Mouse (Mus musculus): ENCODE measurements around the gene Ap1m1. TPM values are rescaled to one million over a fixed set of nuclear protein-coding genes. Genes with fewer than 3 reads are reported as not detected.

Ap1m1 gene
- polyA plus RNA-seq, 1 experiment: 47.4 TPM

DNA sequence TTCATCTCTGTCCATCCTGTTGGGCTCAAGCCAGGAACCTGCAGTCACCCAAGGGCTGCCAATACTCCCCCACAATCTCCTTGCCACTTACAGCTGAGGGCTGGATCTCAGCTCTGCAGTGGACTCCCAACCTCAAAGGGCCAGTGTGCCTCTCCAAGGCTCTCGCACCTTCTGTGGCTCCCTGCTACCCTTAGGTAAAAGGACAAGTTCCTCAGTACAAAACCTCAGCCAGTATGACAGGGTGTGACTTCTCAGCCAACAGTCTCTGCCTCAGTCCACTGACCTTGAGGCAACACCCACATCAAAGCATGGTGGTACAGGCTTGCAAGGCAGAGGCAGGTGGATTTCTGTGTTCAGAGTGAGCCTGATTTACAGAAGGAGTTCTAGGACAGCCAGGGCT lies 28.0 kb upstream of the Ap1m1 start:
- Histone ChIP-seq H3K36me3 (ENCODE audit: control insufficient read depth, insufficient read depth, low read length) (no peaks in the 10 kb centered on the region), H3K4me3 (ENCODE audit: low read depth, low read length) (no peak overlapping the region), H3K4me1 (ENCODE audit: control insufficient read depth, insufficient read depth, insufficient read length, low read length) (peaks cover 10% of the 10 kb centered on the region; the same call in 1 of the 2 replicates), H3K27ac (ENCODE audit: insufficient read depth, low read depth, low read length) (no peak overlapping the region), H3K27me3 (ENCODE audit: control insufficient read depth, insufficient read depth, low read length) (no peaks in the 10 kb centered on the region)
- WGBS: 68% methylated on average over 1 of the region's 1 CpGs
- TF ChIP-seq CTCF (IDR thresholded peaks at IDR 0.05; ENCODE audit: extremely low read depth, insufficient read length, insufficient replicate concordance, low read depth, low read length) (no peak), POLR2A (IDR thresholded peaks at IDR 0.05; ENCODE audit: low read depth, low read length) (no peak)

DNA sequence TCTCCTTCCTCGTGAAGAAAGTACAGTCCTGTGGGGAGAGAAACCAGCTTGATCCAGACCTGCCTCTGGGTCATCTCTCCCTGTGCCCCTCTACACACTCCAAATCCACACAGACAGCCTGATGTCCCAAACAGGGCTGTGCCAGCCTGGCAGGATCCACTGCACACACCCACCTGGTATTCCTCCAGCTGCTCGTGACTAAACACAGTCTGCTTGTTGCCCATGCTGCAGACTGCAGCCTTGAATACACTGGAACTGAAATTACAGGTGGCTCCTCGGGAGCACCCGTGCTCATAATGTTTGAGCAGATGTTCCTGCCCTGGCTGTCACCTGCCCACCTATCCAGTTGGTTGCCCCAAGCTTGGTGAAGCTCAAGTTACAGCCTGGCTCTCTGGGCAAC lies 27.1 kb upstream of the Ap1m1 start, which contains the start of gene Cib3:
TSS of gene Cib3 (minus strand) at position 87 of the 400 bp plus-strand sequence.
- no peak within 1 kb of the TSS for H3K27ac ChIP-seq (ENCODE audit: insufficient read depth, low read depth, low read length)
- H3K27me3 ChIP-seq (ENCODE audit: control insufficient read depth, insufficient read depth, low read length): no peaks in the 10 kb centered on the region
- TF ChIP-seq CTCF (IDR thresholded peaks at IDR 0.05; ENCODE audit: extremely low read depth, insufficient read length, insufficient replicate concordance, low read depth, low read length): no peak
- TF ChIP-seq POLR2A (IDR thresholded peaks at IDR 0.05; ENCODE audit: low read depth, low read length): no peak
- no peak within 1 kb of the TSS for H3K4me3 ChIP-seq (ENCODE audit: low read depth, low read length)
- 32% methylated on average over 4 of the region's 4 CpGs for WGBS
- no peaks in the 10 kb centered on the region for H3K36me3 ChIP-seq (ENCODE audit: control insufficient read depth, insufficient read depth, low read length)
- H3K4me1 ChIP-seq (ENCODE audit: control insufficient read depth, insufficient read depth, insufficient read length, low read length): peaks cover 10% of the 10 kb centered on the region; the same call in 1 of the 2 replicates

DNA sequence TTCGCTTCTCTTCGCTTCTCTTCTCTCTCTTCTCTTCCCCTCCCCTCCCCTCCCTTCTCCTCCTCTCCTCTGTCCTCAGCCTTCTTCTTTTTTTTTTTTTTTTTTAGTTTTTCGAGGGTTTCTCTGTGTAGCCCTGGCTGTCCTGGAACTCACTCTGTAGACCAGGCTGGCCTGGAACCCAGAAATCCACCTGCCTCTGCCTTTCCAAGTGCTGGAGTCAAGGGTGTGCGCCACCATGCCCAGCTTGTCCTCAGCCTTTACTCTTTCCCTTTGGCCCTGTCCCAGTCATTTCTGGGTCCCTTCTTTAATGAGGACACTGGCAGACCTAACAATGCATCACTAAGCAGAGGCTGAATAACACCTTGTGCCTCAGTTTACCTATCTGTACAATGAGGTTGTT lies 26.3 kb upstream of the Ap1m1 start, which contains the start of gene Gm11034:
TSS of gene Gm11034 (minus strand) at position 101 of the 400 bp plus-strand sequence.
- peaks cover 10% of the 10 kb centered on the region; the same call in 1 of the 2 replicates for H3K4me1 ChIP-seq (ENCODE audit: control insufficient read depth, insufficient read depth, insufficient read length, low read length)
- TF ChIP-seq POLR2A (IDR thresholded peaks at IDR 0.05; ENCODE audit: low read depth, low read length) (no peak), CTCF (IDR thresholded peaks at IDR 0.05; ENCODE audit: extremely low read depth, insufficient read length, insufficient replicate concordance, low read depth, low read length) (no peak)
- 70% methylated on average over 4 of the region's 4 CpGs for WGBS
- no peaks in the 10 kb centered on the region for H3K27me3 ChIP-seq (ENCODE audit: control insufficient read depth, insufficient read depth, low read length)
- H3K4me3 ChIP-seq (ENCODE audit: low read depth, low read length): no peak within 1 kb of the TSS
- no peak within 1 kb of the TSS for H3K27ac ChIP-seq (ENCODE audit: insufficient read depth, low read depth, low read length)
- H3K36me3 ChIP-seq (ENCODE audit: control insufficient read depth, insufficient read depth, low read length): no peaks in the 10 kb centered on the region

DNA sequence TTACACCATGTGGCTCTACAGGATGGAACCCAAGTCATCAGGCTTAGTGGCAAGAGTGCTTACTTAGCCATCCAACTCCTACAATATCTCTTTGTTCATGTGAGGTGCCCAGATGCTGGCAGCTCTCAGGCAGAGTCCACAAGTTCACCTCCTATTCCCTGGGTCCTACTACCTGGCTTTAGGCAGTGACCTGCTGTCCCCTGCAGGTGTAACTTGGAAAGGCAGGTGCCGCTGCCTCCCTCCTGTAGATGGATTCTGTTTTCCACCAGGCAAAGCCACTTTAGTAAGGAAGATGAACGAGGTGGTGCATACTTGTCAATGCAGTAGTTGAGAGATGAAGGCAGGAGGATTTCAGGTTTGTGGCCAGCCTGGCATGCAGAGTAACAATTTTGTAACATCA lies 24.8 kb upstream of the Ap1m1 start:
- Histone ChIP-seq H3K4me1 (ENCODE audit: control insufficient read depth, insufficient read depth, insufficient read length, low read length) (peaks cover 9% of the 10 kb centered on the region; the same call in 1 of the 2 replicates), H3K27ac (ENCODE audit: insufficient read depth, low read depth, low read length) (peak overlapping the region; percentile 2; the same call in 1 of the 2 replicates), H3K4me3 (ENCODE audit: low read depth, low read length) (no peak overlapping the region), H3K27me3 (ENCODE audit: control insufficient read depth, insufficient read depth, low read length) (no peaks in the 10 kb centered on the region), H3K36me3 (ENCODE audit: control insufficient read depth, insufficient read depth, low read length) (no peaks in the 10 kb centered on the region)
- WGBS: 28% methylated on average over 2 of the region's 2 CpGs
- peak; percentile 77; the same call in 1 of the 2 replicates for TF ChIP-seq CTCF (IDR thresholded peaks at IDR 0.05; ENCODE audit: extremely low read depth, insufficient read length, insufficient replicate concordance, low read depth, low read length)
- no peak for TF ChIP-seq POLR2A (IDR thresholded peaks at IDR 0.05; ENCODE audit: low read depth, low read length)

DNA sequence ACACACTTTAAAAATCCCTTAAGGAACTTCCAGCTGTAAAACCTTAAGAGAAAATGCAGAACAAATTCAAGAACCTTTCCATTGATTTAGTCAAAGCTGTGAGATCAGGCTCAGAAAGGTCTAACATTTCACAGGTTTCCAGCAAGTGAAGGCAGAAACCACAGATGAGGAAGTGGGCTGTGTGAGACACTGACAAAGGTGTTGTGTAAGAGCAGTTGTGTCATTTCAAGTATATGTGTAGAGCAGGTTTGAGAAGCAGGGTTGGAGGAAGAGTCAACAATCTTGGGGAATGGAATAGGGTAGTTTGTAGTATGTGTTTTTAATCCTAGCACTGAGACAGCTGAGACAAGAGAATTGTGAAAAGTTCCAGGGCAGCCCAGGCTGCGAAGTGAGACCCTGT lies 23.9 kb upstream of the Ap1m1 start:
- 0 out of 2 replicates have a peak, but pooled peaks cover 2% of the 10 kb centered on the region for H3K4me1 ChIP-seq (ENCODE audit: control insufficient read depth, insufficient read depth, insufficient read length, low read length)
- no peaks in the 10 kb centered on the region for H3K36me3 ChIP-seq (ENCODE audit: control insufficient read depth, insufficient read depth, low read length)
- no peaks in the 10 kb centered on the region for H3K27me3 ChIP-seq (ENCODE audit: control insufficient read depth, insufficient read depth, low read length)
- no peak overlapping the region for H3K4me3 ChIP-seq (ENCODE audit: low read depth, low read length)
- H3K27ac ChIP-seq (ENCODE audit: insufficient read depth, low read depth, low read length): peak overlapping the region; percentile 69
- 26% methylated on average over 1 of the region's 1 CpGs for WGBS
- TF ChIP-seq POLR2A (IDR thresholded peaks at IDR 0.05; ENCODE audit: low read depth, low read length): no peak
- no peak for TF ChIP-seq CTCF (IDR thresholded peaks at IDR 0.05; ENCODE audit: extremely low read depth, insufficient read length, insufficient replicate concordance, low read depth, low read length)

DNA sequence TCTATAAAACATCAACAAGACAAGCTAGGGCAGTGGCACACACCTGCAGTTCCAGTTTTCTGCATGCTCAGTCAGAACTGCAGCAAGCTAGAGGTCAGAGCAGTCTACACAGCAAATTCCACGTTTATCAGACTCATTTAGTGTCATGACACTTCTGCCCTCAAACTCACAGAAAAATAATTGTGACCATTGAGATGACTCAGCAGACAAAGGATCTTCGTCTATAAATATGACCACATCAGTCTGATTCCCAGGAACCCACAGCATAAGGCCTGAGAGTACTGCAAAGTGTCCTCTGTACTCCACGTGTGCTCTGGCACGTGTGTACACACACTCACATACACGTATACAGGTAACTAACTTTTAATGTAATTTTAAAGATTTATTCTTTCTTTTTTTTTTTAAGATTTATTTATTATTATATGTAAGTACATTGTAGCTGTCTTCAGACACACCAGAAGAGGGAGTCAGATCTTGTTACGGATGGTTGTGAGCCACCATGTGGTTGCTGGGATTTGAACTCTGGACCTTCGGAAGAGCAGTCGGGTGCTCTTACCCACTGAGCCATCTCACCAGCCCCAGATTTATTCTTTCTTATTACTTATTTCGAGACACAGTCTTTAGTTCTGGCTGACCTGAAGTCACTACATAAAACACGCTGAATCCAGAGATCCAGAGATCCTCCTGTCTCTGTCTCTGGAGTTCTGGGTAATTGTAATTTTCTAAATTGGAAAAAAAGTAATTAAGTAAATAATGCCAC lies 20.9 kb upstream of the Ap1m1 start:
- no peak for TF ChIP-seq CTCF (IDR thresholded peaks at IDR 0.05; ENCODE audit: extremely low read depth, insufficient read length, insufficient replicate concordance, low read depth, low read length)
- no peak for TF ChIP-seq POLR2A (IDR thresholded peaks at IDR 0.05; ENCODE audit: low read depth, low read length)
- WGBS: 62% methylated on average over 10 of the region's 10 CpGs
- no peaks in the 10 kb centered on the region for H3K4me1 ChIP-seq (ENCODE audit: control insufficient read depth, insufficient read depth, insufficient read length, low read length)
- no peaks in the 10 kb centered on the region for H3K27me3 ChIP-seq (ENCODE audit: control insufficient read depth, insufficient read depth, low read length)
- no peak overlapping the region for H3K4me3 ChIP-seq (ENCODE audit: low read depth, low read length)
- no peak overlapping the region for H3K27ac ChIP-seq (ENCODE audit: insufficient read depth, low read depth, low read length)
- H3K36me3 ChIP-seq (ENCODE audit: control insufficient read depth, insufficient read depth, low read length): peaks cover 17% of the 10 kb centered on the region

Measured in small intestine, adult 2 months (tissue).